Mouse (Mus musculus): ENCODE data around the gene Gm17093. TPM values are rescaled to one million over a fixed set of nuclear protein-coding genes. Genes with fewer than 3 reads are reported as not detected.
"Not testable (repeated sequence)": the region's sequence is repeated elsewhere in the genome, so short reads cannot be mapped to it uniquely, and the experiment has no call there.

Gene Gm17093
- not detected for total RNA-seq (2021)

DNA sequence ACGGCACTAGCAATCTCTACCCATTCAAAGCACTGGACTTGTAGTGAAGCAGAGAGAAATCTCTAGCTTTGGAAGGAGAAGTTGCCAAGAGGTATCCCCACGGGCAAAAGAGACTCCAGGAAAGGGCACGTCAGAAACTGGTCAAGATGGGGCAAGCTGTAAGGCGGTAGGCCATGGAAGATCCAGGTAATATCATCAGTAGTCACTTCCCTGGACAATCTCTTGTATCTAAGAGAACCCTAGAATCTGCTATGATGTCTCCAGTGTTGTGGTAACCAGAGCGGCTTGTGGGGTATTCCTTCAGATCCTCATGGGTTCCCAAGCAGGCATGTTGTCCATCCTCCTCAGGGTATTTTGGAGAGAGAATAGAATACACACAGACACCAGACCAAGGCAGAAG, at the start of gene Gm17093:
Gm17093 (plus strand) TSS at position 301 of the 400 bp plus-strand sequence.
- DNase-seq = not testable (repeated sequence)

DNA sequence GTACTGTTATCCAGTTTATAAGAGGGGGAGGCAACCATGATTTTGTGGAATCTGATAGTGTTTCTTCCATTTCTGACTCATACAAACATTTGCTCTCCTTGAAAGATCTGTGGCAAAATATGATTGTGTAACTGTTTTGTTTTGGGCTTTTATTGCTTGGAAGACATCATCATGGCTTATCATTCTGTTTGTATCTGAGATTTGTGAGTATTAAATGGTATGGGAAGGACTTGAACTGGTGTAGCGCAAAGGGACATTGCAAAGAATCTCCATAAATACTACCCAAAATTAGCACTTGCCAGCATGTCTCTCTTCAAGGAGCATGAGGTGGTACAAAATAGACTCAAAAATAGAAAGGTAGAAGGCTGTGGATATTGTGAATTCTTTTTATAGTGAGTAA, 25.9 kb upstream of the Gm17093 start, which contains the start of gene BC061237:
BC061237 (plus strand) TSS at position 301 of the 400 bp plus-strand sequence.
- DNase-seq = not testable (repeated sequence)

DNA sequence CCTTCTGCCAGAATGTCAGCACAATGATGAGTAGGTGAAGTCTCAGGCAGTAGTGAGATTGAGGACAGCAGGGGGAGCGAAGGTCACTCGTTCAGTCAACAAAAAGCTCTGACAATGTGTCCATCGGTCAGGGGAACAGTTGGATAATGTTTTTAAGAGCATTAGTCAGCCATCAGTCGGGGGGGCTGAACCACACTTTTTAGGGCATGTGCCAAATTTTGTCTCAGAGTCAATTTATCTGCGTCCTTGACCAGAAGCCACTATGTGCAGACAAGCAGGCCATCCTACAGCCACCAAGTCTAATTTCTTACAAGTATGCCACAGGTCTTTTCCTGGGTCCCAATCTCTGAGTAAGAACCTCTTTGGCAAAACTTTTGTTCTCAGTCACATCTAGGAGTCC, 29.9 kb downstream of the Gm17093 start:
- DNase-seq = not testable (repeated sequence)

Other genes starting within 250 kb of the Gm17093 start
- gene Gm8220, start 232.7 kb upstream of the Gm17093 start, total RNA-seq (2021) = not detected
- gene Gm5930, start 179.7 kb upstream of the Gm17093 start, total RNA-seq (2021) = not detected
- not detected for gene Gm8229, start 152.9 kb upstream of the Gm17093 start, total RNA-seq (2021)
- gene Gm3371, start 107.6 kb upstream of the Gm17093 start, total RNA-seq (2021) = not detected
- gene Gm8232, start 84.6 kb upstream of the Gm17093 start, total RNA-seq (2021) = not detected
- gene BC061237, start 25.8 kb upstream of the Gm17093 start, total RNA-seq (2021) = not detected
- gene Gm8247, start 64.9 kb downstream of the Gm17093 start, total RNA-seq (2021) = not detected
- gene Gm5624, start 109.7 kb downstream of the Gm17093 start, total RNA-seq (2021) = not detected
- not detected for gene Gm8257, start 188.2 kb downstream of the Gm17093 start, total RNA-seq (2021)
- not detected for gene Gm8267, start 232.1 kb downstream of the Gm17093 start, total RNA-seq (2021)

Data from layer of hippocampus, postnatal 36 days (tissue).